In genomic region chr12:89450667-89451298, GRCm38 (mm10) we compare ENCODE assay signal across 9 mouse cellular contexts.
A peak's percentile ranks its signal among the peaks of the same experiment; 100 is the strongest.
DNase-seq lines count a peak whose midpoint lies in the region; ATAC-seq and TF ChIP-seq lines count a peak whose summit lies in the region.
"Had no signal": no experiment of that assay in that cellular context is flagged by ENCODE, and none has a peak within 500 bp of the region (broad histone marks: within the 10 kb centered on the region; RNA-seq: fewer than 3 reads in every experiment).

No protein-coding gene starts in this region.

- TF ChIP-seq CTCF in heart, adult 2 months (IDR thresholded peaks at IDR 0.05) = peak; percentile 76

- H3K27ac ChIP-seq in heart, adult 2 months = no peak overlapping the region
- no peak overlapping the region for H3K27ac ChIP-seq in midbrain, embryonic 12.5 days (replicated peaks)
- H3K27ac ChIP-seq: limb, embryonic 15.5 days had no signal

- no peak for TF ChIP-seq EP300 in heart, adult 2 months (IDR thresholded peaks at IDR 0.05; ENCODE audit: insufficient read depth, low read depth, low read length)

- no peak for DNase-seq in heart, adult 2 months
- no peak for DNase-seq in heart, adult 9 months (ENCODE audit: low spot score in 2 of 2)
- DNase-seq in CD4-positive helper T cell, adult 2 months (ENCODE audit: low read depth, low spot score) = peak; percentile 7
- peak; percentile 11 for DNase-seq in cerebellum, adult 9-10 months
- peak; percentile 20 to 58 for DNase-seq in frontal cortex, postnatal 10 days (ENCODE audit: low spot score in 2 of 2)
- DNase-seq in layer of hippocampus, adult 18-20 months (ENCODE audit: low spot score in 2 of 2) = peak; percentile 22 to 73
- DNase-seq in telencephalon, adult 2 months (ENCODE audit: low read depth, low spot score) = peak; percentile 43

- no peak overlapping the region for H3K4me3 ChIP-seq in heart, adult 2 months
- no peak overlapping the region for H3K4me3 ChIP-seq in midbrain, embryonic 12.5 days
- H3K4me3 ChIP-seq: limb, embryonic 15.5 days had no signal

- H3K79me2 ChIP-seq in heart, adult 2 months (replicated peaks; ENCODE audit: control insufficient read depth, insufficient read depth, low read length) = no peaks in the 10 kb centered on the region

- no peaks in the 10 kb centered on the region for H3K27me3 ChIP-seq in heart, adult 2 months (ENCODE audit: control insufficient read depth, insufficient read depth, low read length)
- no peaks in the 10 kb centered on the region for H3K27me3 ChIP-seq in midbrain, embryonic 12.5 days
- H3K27me3 ChIP-seq: limb, embryonic 15.5 days had no signal

- 0% methylated on average over 2 of the region's 2 CpGs for WGBS in heart, adult 2 months
- 0% methylated on average over 2 of the region's 2 CpGs for WGBS in midbrain, embryonic 12.5 days

- H3K9ac ChIP-seq in heart, adult 2 months (ENCODE audit: low read depth, low read length) = no peak overlapping the region
- H3K9ac ChIP-seq in midbrain, embryonic 12.5 days (replicated peaks) = no peak overlapping the region
- H3K9ac ChIP-seq: limb, embryonic 15.5 days had no signal

- H3K4me1 ChIP-seq in heart, adult 2 months (ENCODE audit: control insufficient read depth, insufficient read depth, low read length) = no peaks in the 10 kb centered on the region
- no peaks in the 10 kb centered on the region for H3K4me1 ChIP-seq in midbrain, embryonic 12.5 days
- H3K4me1 ChIP-seq: limb, embryonic 15.5 days had no signal

- H3K4me2 ChIP-seq in midbrain, embryonic 12.5 days (replicated peaks) = no peak overlapping the region
- H3K4me2 ChIP-seq: limb, embryonic 15.5 days had no signal

- ATAC-seq in midbrain, embryonic 12.5 days (ENCODE audit: low FRiP score, low read depth) = peak; percentile 72

- no peaks in the 10 kb centered on the region for H3K36me3 ChIP-seq in heart, adult 2 months (ENCODE audit: control insufficient read depth, insufficient read depth, low read length)
- no peaks in the 10 kb centered on the region for H3K36me3 ChIP-seq in midbrain, embryonic 12.5 days
- H3K36me3 ChIP-seq: limb, embryonic 15.5 days had no signal

- no peaks in the 10 kb centered on the region for H3K9me3 ChIP-seq in midbrain, embryonic 12.5 days
- H3K9me3 ChIP-seq: limb, embryonic 15.5 days had no signal

- intact Hi-C loops in heart, adult 2 months (cut with DNase I) = no loop called here

- no peak for TF ChIP-seq POLR2A in heart, adult 2 months (IDR thresholded peaks at IDR 0.05; ENCODE audit: insufficient read depth, low read depth, low read length)

Comparison
In these comparisons a context has a peak if more than half of its experiments do, and no peak if none do; other contexts are left out.
1. DNase-seq: peak in CD4-positive helper T cell, adult 2 months (single experiment), cerebellum, adult 9-10 months (single experiment), frontal cortex, postnatal 10 days (2 of 2), layer of hippocampus, adult 18-20 months (2 of 2) and telencephalon, adult 2 months (single experiment); none in heart, adult 2 months (0 of 2) and heart, adult 9 months (0 of 2).